Mouse (Mus musculus) T-cell, adult 66 days (primary cell): Measurements from ENCODE around the gene Gm340. TPM values are rescaled to one million over a fixed set of nuclear protein-coding genes. Genes with fewer than 3 reads are reported as not detected.

Experiments
- total RNA-seq, 2 experiments: library from RNA; stranded (reverse); gene quantifications; 3 replicates in 1 of 2; 4 replicates in 1 of 2; pipeline ENCODE4 v1.2.4; 2023

Gm340 gene
- total RNA-seq: 10 to 100 TPM; 32.7 to 38.4 TPM

GRCm38 (mm10) chr19:41581706-41582420 lies at the start of gene Gm340:
TSS of gene Gm340 (plus strand) at chr19:41582370.

Other genes with a start within 250 kb of the Gm340 start
- gene Pik3ap1, start 197.3 kb upstream of the Gm340 start, total RNA-seq: 1 to 10 TPM; 6.4 to 8.4 TPM
- gene Lcor, start 99.7 kb upstream of the Gm340 start, total RNA-seq: 10 to 100 TPM; 31.1 to 32.3 TPM
- not detected for gene Slit1, start 161.3 kb downstream of the Gm340 start, total RNA-seq
- gene Arhgap19, start 219.7 kb downstream of the Gm340 start, total RNA-seq: 1 to 10 TPM; 2.2 to 2.7 TPM
- 10 to 100 TPM; 53.0 to 53.4 TPM for gene Frat1, start 247.6 kb downstream of the Gm340 start, total RNA-seq